Mouse (Mus musculus): ENCODE measurements around the gene Gm11437.
A peak's percentile ranks its signal among the peaks of the same experiment; 100 is the strongest.

The Gm11437 gene

GRCm38 (mm10) chr11:84167046-84167526 lies at the start of gene Gm11437:
Gene Gm11437 (minus strand): TSS chr11:84167476.
- no peak for DNase-seq (ENCODE audit: low read depth)

DNA sequence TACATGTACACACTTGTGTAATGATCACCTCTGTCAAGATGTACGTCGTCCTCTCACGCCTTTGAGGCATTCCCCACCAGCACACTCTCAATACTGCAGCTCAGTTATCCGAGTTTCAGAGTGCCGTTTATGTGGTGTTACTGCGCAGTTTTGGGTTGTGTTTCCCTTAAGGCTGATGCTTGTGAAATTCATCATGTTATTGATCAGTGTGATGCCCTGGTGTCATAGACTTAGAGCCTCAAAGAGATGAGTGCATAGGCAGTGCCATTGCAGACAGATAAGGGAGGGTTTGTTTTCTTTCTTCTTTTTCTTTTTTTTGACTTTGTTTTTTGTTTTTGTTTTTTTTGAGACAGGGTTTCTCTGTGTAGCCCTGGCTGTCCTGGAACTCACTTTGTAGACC lies 43.6 kb upstream of the Gm11437 start:
- DNase-seq (ENCODE audit: low read depth): no peak

- DNase-seq (ENCODE audit: low read depth): no peak
Measured at GRCm38 (mm10) chr11:84205776-84206175, 38.5 kb upstream of the Gm11437 start.

- no peak for DNase-seq (ENCODE audit: low read depth)
Measured at GRCm38 (mm10) chr11:84197607-84198402, 30.5 kb upstream of the Gm11437 start.

GRCm38 (mm10) chr11:84194751-84195150 lies 27.5 kb upstream of the Gm11437 start:
- no peak for DNase-seq (ENCODE audit: low read depth)

GRCm38 (mm10) chr11:84193249-84193648 lies 26.0 kb upstream of the Gm11437 start:
- no peak for DNase-seq (ENCODE audit: low read depth)

GRCm38 (mm10) chr11:84190581-84191233 lies 23.4 kb upstream of the Gm11437 start:
- no peak for DNase-seq (ENCODE audit: low read depth)

DNA sequence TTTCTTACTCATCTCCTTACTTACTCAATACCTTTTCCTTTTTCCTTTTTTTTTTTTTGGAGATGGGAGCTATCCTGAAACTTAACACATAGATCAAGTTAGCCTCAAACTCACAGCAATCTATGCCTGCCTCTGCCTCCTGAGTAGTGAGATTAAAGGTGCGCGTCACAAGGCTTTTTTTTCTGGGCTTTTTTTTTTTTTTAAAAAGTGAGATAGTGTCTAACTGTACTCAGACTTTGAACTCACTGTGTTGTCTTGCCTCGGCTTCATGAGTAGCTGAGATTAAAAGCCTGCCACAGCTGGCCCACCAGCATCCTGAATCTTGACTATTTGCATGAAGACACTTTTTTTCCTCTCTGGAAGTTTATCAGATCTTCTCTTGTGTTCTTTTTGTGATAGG lies 21.3 kb upstream of the Gm11437 start:
- DNase-seq (ENCODE audit: low read depth): no peak

DNA sequence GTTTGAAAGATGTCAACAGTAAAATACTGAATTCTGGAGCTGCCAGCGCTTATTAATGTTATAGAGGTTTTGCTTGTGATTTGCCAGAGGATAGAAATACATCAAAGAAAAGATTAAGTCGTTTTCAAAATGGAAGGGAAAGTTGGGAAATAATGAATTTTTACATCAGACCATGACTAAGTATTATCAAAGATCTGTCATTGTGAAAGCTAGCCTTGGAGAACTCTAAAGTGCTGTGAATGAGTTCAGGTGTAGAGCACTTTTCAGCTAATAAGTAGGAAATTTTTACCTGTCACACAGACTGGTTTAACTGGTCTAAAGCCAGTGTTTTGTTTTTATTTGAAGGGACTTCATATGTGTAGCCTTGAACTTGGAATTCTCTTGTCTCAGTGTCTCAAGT lies 14.0 kb upstream of the Gm11437 start:
- DNase-seq (ENCODE audit: low read depth): no peak

DNA sequence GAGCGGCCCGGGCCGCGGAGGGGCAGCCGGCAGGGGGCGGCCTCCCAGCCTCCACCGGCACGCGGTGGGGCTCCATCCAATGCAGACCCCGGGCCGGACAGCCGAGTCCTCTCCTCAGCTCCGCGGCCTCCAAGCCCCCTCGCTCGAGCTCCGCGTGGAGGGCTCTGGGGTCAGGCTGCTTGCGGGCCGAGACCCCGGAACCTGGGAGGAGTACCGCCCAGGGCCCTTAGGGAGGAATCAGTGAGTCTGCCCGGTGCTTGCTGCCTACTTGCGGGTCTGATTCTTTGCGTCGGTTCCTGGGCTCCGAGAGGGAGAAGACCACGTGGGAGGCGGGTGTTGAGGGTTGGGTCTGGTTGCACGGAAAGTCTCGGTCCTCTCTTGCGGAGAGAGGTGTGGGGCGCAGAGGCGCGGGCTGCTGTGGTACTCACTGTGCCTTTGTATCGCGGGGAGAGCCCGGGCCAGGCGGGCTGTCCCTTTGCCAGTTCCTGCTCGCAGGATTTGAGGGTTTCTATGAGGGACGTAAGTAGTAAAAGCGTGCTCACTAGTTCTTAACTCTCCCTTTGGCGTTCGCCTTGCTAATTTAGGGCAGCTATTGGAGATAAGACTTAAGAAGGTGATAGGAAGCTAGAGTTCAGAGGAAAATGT lies 12.8 kb upstream of the Gm11437 start:
- DNase-seq (ENCODE audit: low read depth): peak; percentile 59

DNA sequence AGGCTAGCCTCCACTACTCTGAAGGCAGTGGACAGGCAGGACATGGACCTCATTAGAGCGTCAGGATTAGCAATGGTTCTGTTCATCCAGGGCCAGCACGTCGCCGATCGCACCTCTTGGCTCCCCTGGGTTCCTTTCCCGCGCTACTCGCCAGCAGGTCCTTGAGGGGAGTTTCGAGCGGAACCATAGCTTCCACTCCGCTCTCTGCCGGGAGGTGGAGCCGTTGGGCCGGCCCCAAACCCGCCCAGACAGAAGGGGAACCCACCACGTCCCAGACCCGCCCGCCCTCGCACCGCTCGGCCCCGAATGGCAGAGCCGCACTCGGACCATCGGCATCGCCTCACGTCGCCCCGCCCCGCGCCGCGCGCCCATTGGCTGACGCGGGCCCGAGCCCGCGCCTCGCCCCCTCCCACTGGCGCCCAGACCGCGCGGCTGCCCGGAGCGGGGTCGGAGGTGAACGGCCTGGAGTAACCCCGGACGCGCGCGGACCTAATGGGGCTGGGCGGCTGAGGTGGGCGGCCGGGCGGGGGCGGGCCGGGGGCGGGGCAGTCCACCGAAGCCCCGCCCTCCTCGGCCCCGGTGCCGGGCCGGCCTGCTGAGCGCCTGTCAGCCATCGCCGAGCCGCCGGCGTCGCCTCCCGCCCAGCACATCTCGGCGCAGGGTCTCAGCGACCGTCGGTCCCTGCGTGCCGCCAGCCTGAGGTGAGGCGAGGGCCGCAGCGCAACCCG lies 12.1 kb upstream of the Gm11437 start:
- DNase-seq (ENCODE audit: low read depth): peak; percentile 83

DNA sequence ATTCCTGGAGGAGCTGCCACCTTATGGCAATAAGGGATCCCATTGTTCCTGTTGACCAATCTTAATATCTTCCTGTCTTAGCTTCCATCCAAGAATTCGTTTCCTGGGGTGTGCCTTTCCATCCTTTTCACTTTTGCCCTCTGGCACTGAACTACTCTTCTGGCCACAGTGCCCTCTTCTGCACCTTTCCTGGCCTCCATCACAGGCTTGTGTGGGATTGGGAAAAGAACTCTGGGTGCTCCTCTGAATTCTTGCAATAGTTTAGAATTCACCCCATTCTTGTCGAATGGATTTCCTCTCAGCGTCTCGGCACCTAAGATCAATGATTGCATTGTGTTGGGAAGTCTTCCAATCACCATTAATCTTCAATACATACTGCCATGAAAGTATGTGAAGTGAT lies 11.3 kb upstream of the Gm11437 start:
- DNase-seq (ENCODE audit: low read depth): no peak

- DNase-seq (ENCODE audit: low read depth): no peak
Measured at GRCm38 (mm10) chr11:84172539-84173435, 5.5 kb upstream of the Gm11437 start.

- DNase-seq (ENCODE audit: low read depth): no peak
Measured at GRCm38 (mm10) chr11:84168701-84169288, 1.5 kb upstream of the Gm11437 start.

DNA sequence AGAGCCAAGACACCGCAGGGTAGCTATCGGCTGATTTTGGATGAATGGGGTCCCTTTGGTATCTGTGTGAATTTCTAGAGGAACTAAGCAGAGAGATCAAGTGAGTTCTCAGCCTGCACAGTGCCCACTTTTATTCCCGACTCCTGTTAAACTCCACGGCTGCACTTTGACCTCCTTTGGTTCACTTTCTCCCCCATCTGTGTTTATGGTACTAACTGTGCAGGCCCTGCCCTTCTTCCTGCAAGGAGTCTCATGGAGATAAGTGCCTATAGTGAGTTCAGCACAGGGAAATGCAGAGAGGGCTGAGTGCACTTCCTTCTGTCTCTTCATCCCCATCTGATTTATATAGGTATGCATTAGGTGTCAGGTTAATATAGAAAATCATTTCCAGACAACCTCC lies 2.7 kb downstream of the Gm11437 start:
- no peak for DNase-seq (ENCODE audit: low read depth)

GRCm38 (mm10) chr11:84164123-84164522 lies 3.2 kb downstream of the Gm11437 start:
- DNase-seq (ENCODE audit: low read depth): no peak

DNA sequence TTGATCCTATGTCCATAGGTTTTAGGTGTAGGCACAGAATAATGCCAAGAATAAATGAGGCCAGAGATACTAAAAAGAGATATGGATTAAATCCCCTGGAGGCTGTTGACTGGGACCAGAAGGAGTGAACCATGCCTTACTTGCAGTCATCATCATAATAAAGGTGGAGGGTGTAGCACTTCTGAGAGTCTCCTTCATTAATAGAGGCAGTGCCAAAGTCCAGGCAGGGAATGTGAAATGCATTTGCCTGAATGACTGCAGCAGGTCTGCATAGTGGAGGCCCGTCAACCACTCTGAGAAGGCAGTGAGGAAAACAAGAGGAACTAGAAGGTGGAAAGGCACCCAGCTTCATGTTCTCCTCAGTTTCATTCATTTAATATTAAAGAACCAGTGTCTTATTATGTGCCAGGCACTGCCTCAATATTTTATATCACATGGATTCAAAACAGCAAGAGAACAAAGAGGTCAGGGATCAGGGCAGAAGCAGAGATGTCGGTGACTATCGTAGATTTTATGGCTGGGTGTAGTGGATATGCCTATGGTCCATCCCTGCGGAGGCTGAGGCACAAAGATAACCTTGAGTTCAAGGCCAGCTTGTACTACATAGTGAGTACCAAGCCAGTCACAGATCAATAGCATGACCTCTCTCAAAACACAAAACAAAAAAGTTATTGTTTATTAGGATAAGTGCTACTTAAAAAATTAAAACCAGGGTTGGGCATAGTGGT lies 10.6 kb downstream of the Gm11437 start:
- no peak for DNase-seq (ENCODE audit: low read depth)

GRCm38 (mm10) chr11:84150884-84151283 lies 16.4 kb downstream of the Gm11437 start:
- peak; percentile 50 for DNase-seq (ENCODE audit: low read depth)

DNA sequence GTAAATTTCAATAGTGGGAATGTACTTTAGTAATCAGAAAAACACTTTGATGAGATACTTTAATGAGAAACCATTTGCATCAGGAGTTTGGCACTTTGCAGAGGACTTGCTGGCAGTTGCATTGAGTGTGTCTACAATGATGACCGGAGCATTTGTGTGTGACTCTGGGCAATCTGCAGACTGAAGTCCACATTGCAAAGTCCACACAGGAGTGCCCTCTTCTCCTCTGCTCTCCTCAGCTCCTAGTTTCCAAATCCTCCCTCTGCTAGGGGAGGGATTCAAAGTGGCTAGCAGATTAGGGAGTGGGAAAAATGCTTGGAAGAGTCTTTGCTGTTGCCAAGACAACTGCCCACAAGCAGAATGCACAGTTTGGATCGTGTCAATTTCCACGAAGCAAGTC lies 21.2 kb downstream of the Gm11437 start:
- DNase-seq (ENCODE audit: low read depth): no peak

GRCm38 (mm10) chr11:84145201-84145798 lies 22.0 kb downstream of the Gm11437 start:
- no peak for DNase-seq (ENCODE audit: low read depth)
